Mouse (Mus musculus) hindbrain, embryonic 12.5 days (tissue): ENCODE results near the gene Cdc123. TPM values are rescaled to one million over a fixed set of nuclear protein-coding genes. Genes with fewer than 3 reads are reported as not detected.

Source experiments
- ATAC-seq: fragments of 200-750 bp; cut with Nextera tagmentation; 2 replicates; pipeline ENCODE4 v1.8.0; 2017; ENCODE audit warnings: moderate TSS enrichment; ENCODE audit not compliant: low FRiP score
- H3K27ac ChIP-seq: fragments of 300-500 bp; sonication (generic); 2 replicates; pipeline ENCODE4 v1.5.1; 2016; ENCODE audit warnings: mild to moderate bottlenecking
- H3K27me3 ChIP-seq: fragments of 300-500 bp; sonication (generic); 2 replicates; pipeline ENCODE4 v1.6.1; 2016; ENCODE audit warnings: mild to moderate bottlenecking
- H3K36me3 ChIP-seq: fragments of 300-500 bp; sonication (generic); 2 replicates; pipeline ENCODE4 v1.6.1; 2016; ENCODE audit warnings: mild to moderate bottlenecking
- H3K4me1 ChIP-seq: fragments of 300-500 bp; sonication (generic); 2 replicates; pipeline ENCODE4 v1.6.1; 2016
- H3K4me2 ChIP-seq: fragments of 300-500 bp; sonication (generic); replicated peaks from 2 replicates; pipeline ENCODE4 v1.6.1; 2016; ENCODE audit warnings: mild to moderate bottlenecking
- H3K4me3 ChIP-seq: fragments of 300-500 bp; sonication (generic); 2 replicates; pipeline ENCODE4 v1.5.1; 2016; ENCODE audit warnings: mild to moderate bottlenecking
- H3K9ac ChIP-seq: fragments of 300-500 bp; sonication (generic); 2 replicates; pipeline ENCODE4 v1.6.1; 2016; ENCODE audit warnings: mild to moderate bottlenecking, moderate library complexity
- H3K9me3 ChIP-seq: fragments of 300-500 bp; sonication (generic); replicated peaks from 2 replicates; pipeline ENCODE4 v1.6.1; 2016; ENCODE audit warnings: mild to moderate bottlenecking
- WGBS: fragments of 180-500 bp; shearing (Covaris S2); methylation state at CpG from one replicate; pipeline ENCODE4 v1.1.7; 2016; 5-methylcytosine and 5-hydroxymethylcytosine counted together
- polyA plus RNA-seq: library from polyadenylated mRNA; unstranded; fragments of >200 nt; fragmentation: Nextera tagmentation; extraction: Ambion mirVana; gene quantifications from 2 replicates; pipeline ENCODE4 v1.2.1, GENCODE M21; 2016

The Cdc123 gene
- polyA plus RNA-seq, 1 experiment from 2014 or later, result 352 TPM

GRCm38 (mm10) chr2:5758569-5758968 is 86.4 kb downstream of the Cdc123 start:
- no peak for ATAC-seq
- H3K36me3 ChIP-seq, result no peaks in the 10 kb centered on the region
- H3K4me1 ChIP-seq, result no peaks in the 10 kb centered on the region
- no peak overlapping the region for H3K4me3 ChIP-seq
- H3K27ac ChIP-seq, result no peak overlapping the region
- H3K9ac ChIP-seq, result no peak overlapping the region
- H3K9me3 ChIP-seq, result no peaks in the 10 kb centered on the region
- no peaks in the 10 kb centered on the region for H3K27me3 ChIP-seq
- WGBS, result 95% methylated on average over 2 of the region's 2 CpGs
- H3K4me2 ChIP-seq, result no peak overlapping the region

GRCm38 (mm10) chr2:5750872-5751271 is 94.1 kb downstream of the Cdc123 start:
- Histone ChIP-seq H3K27ac (no peak overlapping the region), H3K9ac (no peak overlapping the region), H3K4me3 (no peak overlapping the region), H3K4me1 (no peaks in the 10 kb centered on the region), H3K9me3 (no peaks in the 10 kb centered on the region), H3K27me3 (no peaks in the 10 kb centered on the region), H3K36me3 (no peaks in the 10 kb centered on the region), H3K4me2 (no peak overlapping the region)
- WGBS, result 88% methylated on average over 3 of the region's 3 CpGs
- ATAC-seq, result no peak

GRCm38 (mm10) chr2:5749210-5749609 is 95.8 kb downstream of the Cdc123 start:
- no peak for ATAC-seq
- Histone ChIP-seq H3K36me3 (no peaks in the 10 kb centered on the region), H3K4me1 (no peaks in the 10 kb centered on the region), H3K4me2 (no peak overlapping the region), H3K9me3 (no peaks in the 10 kb centered on the region), H3K9ac (no peak overlapping the region), H3K27ac (no peak overlapping the region), H3K27me3 (no peaks in the 10 kb centered on the region), H3K4me3 (no peak overlapping the region)
- 88% methylated on average over 6 of the region's 6 CpGs for WGBS

- Histone ChIP-seq H3K27ac (no peak overlapping the region), H3K4me1 (no peaks in the 10 kb centered on the region), H3K36me3 (no peaks in the 10 kb centered on the region), H3K4me3 (no peak overlapping the region), H3K9me3 (no peaks in the 10 kb centered on the region), H3K27me3 (no peaks in the 10 kb centered on the region), H3K9ac (no peak overlapping the region), H3K4me2 (no peak overlapping the region)
- no peak for ATAC-seq
- WGBS, result 82% methylated on average over 5 of the region's 5 CpGs
Observed at GRCm38 (mm10) chr2:5747545-5748043, 97.4 kb downstream of the Cdc123 start.

GRCm38 (mm10) chr2:5746529-5746928 is 98.4 kb downstream of the Cdc123 start:
- H3K27ac ChIP-seq, result no peak overlapping the region
- ATAC-seq, result no peak
- no peak overlapping the region for H3K4me2 ChIP-seq
- H3K27me3 ChIP-seq, result no peaks in the 10 kb centered on the region
- no peaks in the 10 kb centered on the region for H3K9me3 ChIP-seq
- WGBS, result 79% methylated on average over 12 of the region's 12 CpGs
- H3K4me3 ChIP-seq, result no peak overlapping the region
- H3K9ac ChIP-seq, result no peak overlapping the region
- no peaks in the 10 kb centered on the region for H3K36me3 ChIP-seq
- H3K4me1 ChIP-seq, result no peaks in the 10 kb centered on the region

Other genes starting within 250 kb of the Cdc123 start
- 3.3 and 4.1 TPM in 2 replicates for gene Camk1d, start 130.6 kb downstream of the Cdc123 start, polyA plus RNA-seq
- gene Nudt5, start 145 bp downstream of the Cdc123 start, polyA plus RNA-seq, result 55.7 and 61.0 TPM in 2 replicates
- gene Gm13199, start 17.8 kb upstream of the Cdc123 start, polyA plus RNA-seq, result 1.9 and 3.4 TPM in 2 replicates
- 89.2 and 91.2 TPM in 2 replicates for gene Sec61a2, start 50.3 kb upstream of the Cdc123 start, polyA plus RNA-seq
- 5.3 and 5.6 TPM in 2 replicates for gene Dhtkd1, start 97.6 kb upstream of the Cdc123 start, polyA plus RNA-seq
- 12.9 and 14.9 TPM in 2 replicates for gene Upf2, start 106.3 kb upstream of the Cdc123 start, polyA plus RNA-seq